ENCODE assay signal across 8 mouse cellular contexts in genomic region chr13:95746509-95746908, GRCm38 (mm10). TPM values are rescaled to one million over a fixed set of nuclear protein-coding genes. Genes with fewer than 3 reads are reported as not detected.
DNase-seq lines count a peak whose midpoint lies in the region; ATAC-seq lines count a peak whose summit lies in the region.

No protein-coding gene starts in this region.

- no peak overlapping the region for H3K27ac ChIP-seq in midbrain, embryonic 10.5 days (replicated peaks)
- no peak overlapping the region for H3K27ac ChIP-seq in midbrain, embryonic 15.5 days
- H3K27ac ChIP-seq in forebrain, embryonic 10.5 days: no peak overlapping the region
- H3K27ac ChIP-seq in intestine, embryonic 16.5 days (ENCODE audit: low read length): peak overlapping the region; percentile 67; the same call in 1 of the 2 replicates
- no peak overlapping the region for H3K27ac ChIP-seq in liver, embryonic 11.5 days (ENCODE audit: low read depth, low read length)
- H3K27ac ChIP-seq in neural tube, embryonic 11.5 days (ENCODE audit: low read depth, low read length): no peak overlapping the region

- WGBS in midbrain, embryonic 10.5 days: 17% methylated on average over 6 of the region's 6 CpGs
- WGBS in midbrain, embryonic 15.5 days: 13% methylated on average over 6 of the region's 6 CpGs
- 13% methylated on average over 6 of the region's 6 CpGs for WGBS in forebrain, embryonic 10.5 days
- 14% methylated on average over 6 of the region's 6 CpGs for WGBS in intestine, embryonic 16.5 days
- 11% methylated on average over 6 of the region's 6 CpGs for WGBS in liver, embryonic 11.5 days
- WGBS in neural tube, embryonic 11.5 days: 17% methylated on average over 6 of the region's 6 CpGs

- no peak overlapping the region for H3K9ac ChIP-seq in midbrain, embryonic 15.5 days
- no peak overlapping the region for H3K9ac ChIP-seq in intestine, embryonic 16.5 days (ENCODE audit: low read depth, low read length)
- no peak overlapping the region for H3K9ac ChIP-seq in liver, embryonic 11.5 days (ENCODE audit: low read depth, low read length)
- H3K9ac ChIP-seq in neural tube, embryonic 11.5 days (ENCODE audit: low read length): no peak overlapping the region

- ATAC-seq in midbrain, embryonic 15.5 days (replicated peaks): no peak
- ATAC-seq in intestine, embryonic 16.5 days: peak; percentile 61; the same call in 1 of the 2 replicates
- ATAC-seq in liver, embryonic 11.5 days (replicated peaks; ENCODE audit: low FRiP score): peak; percentile 75; the same call in 1 of the 2 replicates
- peak; percentile 79; the same call in 1 of the 2 replicates for ATAC-seq in neural tube, embryonic 11.5 days (ENCODE audit: insufficient read depth, low FRiP score, low TSS enrichment)

- H3K27me3 ChIP-seq in midbrain, embryonic 10.5 days (ENCODE audit: low read depth, poor library complexity, severe bottlenecking): no peaks in the 10 kb centered on the region
- H3K27me3 ChIP-seq in midbrain, embryonic 15.5 days (replicated peaks): no peaks in the 10 kb centered on the region
- no peaks in the 10 kb centered on the region for H3K27me3 ChIP-seq in forebrain, embryonic 10.5 days (ENCODE audit: poor library complexity, severe bottlenecking)
- no peaks in the 10 kb centered on the region for H3K27me3 ChIP-seq in intestine, embryonic 16.5 days (replicated peaks; ENCODE audit: control insufficient read depth, insufficient read depth, low read length)
- no peaks in the 10 kb centered on the region for H3K27me3 ChIP-seq in liver, embryonic 11.5 days (replicated peaks; ENCODE audit: control insufficient read depth, insufficient read depth, low read length)
- H3K27me3 ChIP-seq in neural tube, embryonic 11.5 days (ENCODE audit: control insufficient read depth, insufficient read depth, low read length): no peaks in the 10 kb centered on the region

- peak; percentile 70 for DNase-seq in midbrain, embryonic 10.5 days (ENCODE audit: low spot score)
- peak; percentile 16 for DNase-seq in c-Kit-negative CD71-positive TER-119-positive erythroid progenitor cells, embryonic 14.5 days (ENCODE audit: low read depth, low spot score)
- peak; percentile 65 for DNase-seq in forebrain, embryonic 10.5 days (ENCODE audit: extremely low spot score, low spot score)
- peak; percentile 56 for DNase-seq in liver, embryonic 11.5 days (ENCODE audit: low spot score)
- DNase-seq in neural tube, embryonic 11.5 days (ENCODE audit: low spot score): peak; percentile 50
- peak; percentile 64 for DNase-seq in thymus, postnatal 0 days (ENCODE audit: low spot score)

- no peaks in the 10 kb centered on the region for H3K9me3 ChIP-seq in midbrain, embryonic 10.5 days (replicated peaks)
- H3K9me3 ChIP-seq in midbrain, embryonic 15.5 days: no peaks in the 10 kb centered on the region
- H3K9me3 ChIP-seq in forebrain, embryonic 10.5 days: no peaks in the 10 kb centered on the region
- no peaks in the 10 kb centered on the region for H3K9me3 ChIP-seq in intestine, embryonic 16.5 days (ENCODE audit: control insufficient read depth, low read length)
- H3K9me3 ChIP-seq in liver, embryonic 11.5 days (ENCODE audit: control insufficient read depth, low read length): no peaks in the 10 kb centered on the region
- H3K9me3 ChIP-seq in neural tube, embryonic 11.5 days (ENCODE audit: control insufficient read depth, low read length): no peaks in the 10 kb centered on the region

- H3K4me2 ChIP-seq in midbrain, embryonic 15.5 days: no peak overlapping the region
- H3K4me2 ChIP-seq in intestine, embryonic 16.5 days (ENCODE audit: low read depth, low read length): no peak overlapping the region
- H3K4me2 ChIP-seq in liver, embryonic 11.5 days: no peak overlapping the region
- no peak overlapping the region for H3K4me2 ChIP-seq in neural tube, embryonic 11.5 days (ENCODE audit: low read depth)

- H3K4me1 ChIP-seq in midbrain, embryonic 10.5 days: no peaks in the 10 kb centered on the region
- no peaks in the 10 kb centered on the region for H3K4me1 ChIP-seq in midbrain, embryonic 15.5 days
- H3K4me1 ChIP-seq in forebrain, embryonic 10.5 days: no peaks in the 10 kb centered on the region
- H3K4me1 ChIP-seq in intestine, embryonic 16.5 days (ENCODE audit: control insufficient read depth, insufficient read depth, low read length): peaks cover 11% of the 10 kb centered on the region; the same call in 1 of the 2 replicates
- H3K4me1 ChIP-seq in liver, embryonic 11.5 days (replicated peaks; ENCODE audit: control insufficient read depth, insufficient read depth, low read length): no peaks in the 10 kb centered on the region
- 0 out of 2 replicates have a peak, but pooled peaks cover 2% of the 10 kb centered on the region for H3K4me1 ChIP-seq in neural tube, embryonic 11.5 days (ENCODE audit: control insufficient read depth, insufficient read depth, low read length)

- H3K36me3 ChIP-seq in midbrain, embryonic 10.5 days: peaks cover 21% of the 10 kb centered on the region
- H3K36me3 ChIP-seq in midbrain, embryonic 15.5 days (replicated peaks): no peaks in the 10 kb centered on the region
- peaks cover 8% of the 10 kb centered on the region; the same call in 1 of the 2 replicates for H3K36me3 ChIP-seq in forebrain, embryonic 10.5 days (replicated peaks)
- no peaks in the 10 kb centered on the region for H3K36me3 ChIP-seq in intestine, embryonic 16.5 days (ENCODE audit: control insufficient read depth, insufficient read depth, low read length)
- no peaks in the 10 kb centered on the region for H3K36me3 ChIP-seq in liver, embryonic 11.5 days (ENCODE audit: control insufficient read depth, insufficient read depth, low read length)
- no peaks in the 10 kb centered on the region for H3K36me3 ChIP-seq in neural tube, embryonic 11.5 days (ENCODE audit: control insufficient read depth, insufficient read depth, low read length)

- no peak overlapping the region for H3K4me3 ChIP-seq in midbrain, embryonic 10.5 days
- H3K4me3 ChIP-seq in midbrain, embryonic 15.5 days: no peak overlapping the region
- H3K4me3 ChIP-seq in forebrain, embryonic 10.5 days: no peak overlapping the region
- H3K4me3 ChIP-seq in intestine, embryonic 16.5 days (ENCODE audit: low read length): no peak overlapping the region
- no peak overlapping the region for H3K4me3 ChIP-seq in liver, embryonic 11.5 days (ENCODE audit: low read depth, low read length)
- H3K4me3 ChIP-seq in neural tube, embryonic 11.5 days (ENCODE audit: low read depth, low read length): no peak overlapping the region

RNA-seq across cellular contexts. Expression of gene F2rl2, which starts 49.9 kb away (rescaled TPM):
- polyA plus RNA-seq in midbrain, embryonic 10.5 days (2016; fragmentation: Nextera tagmentation; extraction: Ambion mirVana): 1.5 and 2.3 TPM in 2 replicates
- polyA plus RNA-seq in midbrain, embryonic 15.5 days (2015; fragmentation: Nextera tagmentation; extraction: Ambion mirVana): 0.50 and 0.59 TPM in 2 replicates
- polyA plus RNA-seq in forebrain, embryonic 10.5 days (2016; fragmentation: Nextera tagmentation; extraction: Ambion mirVana): 1.9 and 2.2 TPM in 2 replicates
- polyA plus RNA-seq in intestine, embryonic 16.5 days (2015; fragmentation: Nextera tagmentation; extraction: Ambion mirVana): 0.21 and 0.38 TPM in 2 replicates
- polyA plus RNA-seq in liver, embryonic 11.5 days (2014; fragmentation: Nextera tagmentation; extraction: Ambion mirVana): 29.5 and 33.0 TPM in 2 replicates
- 2.6 and 4.2 TPM in 2 replicates for polyA plus RNA-seq in neural tube, embryonic 11.5 days (2014; fragmentation: Nextera tagmentation; extraction: Ambion mirVana)
- polyA plus RNA-seq in thymus, postnatal 0 days (2015; fragmentation: Nextera tagmentation; extraction: Ambion mirVana): 0.56 and 0.76 TPM in 2 replicates

Comparison
In these comparisons a context has a peak if more than half of its experiments do, and no peak if none do; other contexts are left out.
1. DNase-seq: peak in every context shown above with its lines; median percentile 70 in midbrain, embryonic 10.5 days; 65 in forebrain, embryonic 10.5 days; 64 in thymus, postnatal 0 days; 56 in liver, embryonic 11.5 days; 50 in neural tube, embryonic 11.5 days; 16 in c-Kit-negative CD71-positive TER-119-positive erythroid progenitor cells, embryonic 14.5 days.